Mouse (Mus musculus) intestine, embryonic 16.5 days (tissue): ENCODE measurements around the gene Crybb2. TPM values are rescaled to one million over a fixed set of nuclear protein-coding genes. Genes with fewer than 3 reads are reported as not detected.

ENCODE experiments used
- ATAC-seq: fragments of 200-750 bp; cut with Nextera tagmentation; 2 replicates; pipeline ENCODE4 v1.8.0; 2017; ENCODE audit warnings: moderate TSS enrichment, moderate library complexity
- H3K27ac ChIP-seq: fragments of 300-500 bp; sonication (generic); 2 replicates; pipeline ENCODE4 v1.5.1; 2014; ENCODE audit warnings: mild to moderate bottlenecking, low read length
- H3K27me3 ChIP-seq: fragments of 300-500 bp; sonication (generic); replicated peaks from 2 replicates; pipeline ENCODE4 v1.6.1; 2014; ENCODE audit warnings: low read length, control low read depth, mixed read lengths; ENCODE audit not compliant: control insufficient read depth, insufficient read depth
- H3K36me3 ChIP-seq: fragments of 300-500 bp; sonication (generic); 2 replicates; pipeline ENCODE4 v1.6.1; 2014; ENCODE audit warnings: low read length, control low read depth; ENCODE audit not compliant: control insufficient read depth, insufficient read depth
- H3K4me1 ChIP-seq: fragments of 300-500 bp; sonication (generic); 2 replicates; pipeline ENCODE4 v1.6.1; 2014; ENCODE audit warnings: low read length, control low read depth, mixed read lengths; ENCODE audit not compliant: control insufficient read depth, insufficient read depth
- H3K4me2 ChIP-seq: fragments of 300-500 bp; sonication (generic); 2 replicates; pipeline ENCODE4 v1.6.1; 2014; ENCODE audit warnings: low read depth, low read length, control low read depth
- H3K4me3 ChIP-seq: fragments of 300-500 bp; sonication (generic); 2 replicates; pipeline ENCODE4 v1.5.1; 2014; ENCODE audit warnings: mild to moderate bottlenecking, low read length
- H3K9ac ChIP-seq: fragments of 300-500 bp; sonication (generic); 2 replicates; pipeline ENCODE4 v1.6.1; 2014; ENCODE audit warnings: low read depth, low read length
- H3K9me3 ChIP-seq: fragments of 300-500 bp; sonication (generic); 2 replicates; pipeline ENCODE4 v1.6.1; 2016; ENCODE audit warnings: low read length, control low read depth; ENCODE audit not compliant: control insufficient read depth
- WGBS: fragments of 180-500 bp; shearing (Covaris S2); extraction: QIAGEN DNeasy Blood & Tissue Kit; methylation state at CpG from one replicate; pipeline ENCODE4 v1.1.7; 2014; 5-methylcytosine and 5-hydroxymethylcytosine counted together
- polyA plus RNA-seq: library from polyadenylated mRNA; unstranded; fragments of >200 nt; fragmentation: Nextera tagmentation; extraction: Ambion mirVana; gene quantifications from 2 replicates; pipeline ENCODE4 v1.2.1, GENCODE M21; 2015

Gene Crybb2
- polyA plus RNA-seq, 1 experiment from 2014 or later, result not detected

DNA sequence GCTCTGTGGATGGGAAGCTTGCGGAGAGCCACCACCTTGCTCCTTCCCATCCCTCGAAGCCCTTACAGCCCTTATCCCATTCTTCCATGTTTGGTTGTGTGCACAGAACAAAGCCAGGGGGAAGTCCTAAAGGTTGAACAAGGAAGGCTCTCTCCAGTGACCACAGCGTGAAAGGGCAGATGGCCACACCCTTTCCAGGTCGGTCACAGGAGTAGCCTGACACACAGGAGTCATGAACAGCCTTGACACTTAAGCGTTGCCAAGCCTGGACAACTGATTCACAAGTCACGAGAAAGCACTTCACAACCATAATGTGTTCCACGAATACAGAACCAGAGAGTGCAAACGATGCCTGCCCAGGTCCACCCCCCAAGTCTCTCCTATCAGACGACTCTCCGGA lies 58.0 kb downstream of the Crybb2 start:
- H3K27ac ChIP-seq, result no peak overlapping the region
- no peak overlapping the region for H3K4me3 ChIP-seq
- ATAC-seq, result no peak
- no peaks in the 10 kb centered on the region for H3K36me3 ChIP-seq
- peaks cover 10% of the 10 kb centered on the region for H3K4me1 ChIP-seq
- 84% methylated on average over 10 of the region's 10 CpGs for WGBS
- H3K4me2 ChIP-seq, result no peak overlapping the region
- no peaks in the 10 kb centered on the region for H3K9me3 ChIP-seq
- no peaks in the 10 kb centered on the region for H3K27me3 ChIP-seq
- no peak overlapping the region for H3K9ac ChIP-seq

DNA sequence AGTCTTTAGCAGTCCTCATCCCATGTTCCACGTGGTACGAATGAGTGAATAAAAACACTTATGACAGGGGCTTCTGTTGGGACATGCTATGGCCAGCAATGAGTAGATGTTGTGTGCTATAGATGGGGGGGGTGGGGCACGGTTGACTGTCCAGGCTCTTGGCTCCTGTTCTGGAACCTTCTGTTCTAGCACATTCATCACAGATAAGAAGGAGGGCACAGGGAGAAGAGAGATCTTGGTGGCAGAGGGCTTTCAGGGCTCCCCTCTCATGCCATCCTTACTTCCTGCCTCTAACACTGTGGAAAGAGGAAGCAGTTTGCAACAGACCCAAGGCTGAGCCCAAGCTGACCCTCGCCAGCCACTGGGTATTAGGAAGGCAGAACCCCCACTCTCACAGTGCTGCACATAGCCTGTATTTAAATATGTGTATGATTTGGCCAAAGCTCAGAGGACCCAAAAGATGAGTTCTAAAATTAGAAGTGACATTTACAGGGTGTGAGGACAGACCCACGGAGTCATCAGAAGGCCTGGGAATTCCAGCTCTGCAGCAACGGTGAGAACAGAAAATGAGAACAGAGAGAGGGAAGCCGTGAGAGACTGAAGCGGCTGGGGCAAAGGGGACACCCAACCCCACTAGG lies 60.6 kb downstream of the Crybb2 start:
- H3K9ac ChIP-seq, result no peak overlapping the region
- H3K4me2 ChIP-seq, result no peak overlapping the region
- H3K9me3 ChIP-seq, result no peaks in the 10 kb centered on the region
- H3K27ac ChIP-seq, result no peak overlapping the region
- no peaks in the 10 kb centered on the region for H3K27me3 ChIP-seq
- H3K4me1 ChIP-seq, result 0 out of 2 replicates have a peak, but pooled peaks cover under 1% of the 10 kb centered on the region
- no peak for ATAC-seq
- H3K36me3 ChIP-seq, result no peaks in the 10 kb centered on the region
- H3K4me3 ChIP-seq, result no peak overlapping the region
- 83% methylated on average over 8 of the region's 8 CpGs for WGBS

DNA sequence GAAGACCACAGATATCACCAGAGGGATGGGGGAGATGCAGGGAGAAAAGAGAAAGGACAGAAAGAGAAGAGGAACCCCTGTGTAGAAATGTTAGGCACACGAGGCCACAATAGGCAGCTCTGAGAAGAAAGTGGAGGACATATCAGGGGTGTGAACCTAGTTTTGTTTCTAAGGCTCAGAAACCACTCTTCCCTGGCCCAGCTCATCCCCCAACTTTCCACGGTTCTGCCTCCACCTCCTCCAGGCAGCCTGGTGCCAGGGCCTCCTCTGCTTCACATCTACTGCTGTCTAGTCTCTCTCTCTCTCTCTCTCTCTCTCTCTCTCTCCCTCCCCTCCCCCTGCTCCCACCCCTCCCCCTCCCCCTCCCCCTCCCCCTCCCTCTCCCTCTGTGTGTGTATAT lies 61.4 kb downstream of the Crybb2 start:
- Histone ChIP-seq H3K27ac (no peak overlapping the region), H3K9ac (no peak overlapping the region), H3K4me1 (no peaks in the 10 kb centered on the region), H3K36me3 (no peaks in the 10 kb centered on the region), H3K27me3 (no peaks in the 10 kb centered on the region), H3K9me3 (no peaks in the 10 kb centered on the region), H3K4me3 (no peak overlapping the region), H3K4me2 (no peak overlapping the region)
- no peak for ATAC-seq
- WGBS, result 68% methylated on average over 2 of the region's 2 CpGs

Other genes starting within 250 kb of the Crybb2 start
- 0.31 and 0.40 TPM in 2 replicates for gene Myo18b, start 173.8 kb downstream of the Crybb2 start, polyA plus RNA-seq
- 10.6 and 11.9 TPM in 2 replicates for gene Grk3, start 54.3 kb downstream of the Crybb2 start, polyA plus RNA-seq
- 0.35 and 0.56 TPM in 2 replicates for gene Crybb3, start 11.5 kb upstream of the Crybb2 start, polyA plus RNA-seq
- 8.3 and 9.5 TPM in 2 replicates for gene 2900026A02Rik, start 151.1 kb upstream of the Crybb2 start, polyA plus RNA-seq
- gene Tmem211, start 156.8 kb upstream of the Crybb2 start, polyA plus RNA-seq, result 0.13 and 0.28 TPM in 2 replicates
- 10.3 and 11.1 TPM in 2 replicates for gene Sgsm1, start 240.7 kb upstream of the Crybb2 start, polyA plus RNA-seq